Mouse (Mus musculus) forebrain, embryonic 13.5 days (tissue): ENCODE measurements around the gene Slc7a7. TPM values are rescaled to one million over a fixed set of nuclear protein-coding genes. Genes with fewer than 3 reads are reported as not detected.

Source experiments
- ATAC-seq: fragments of 200-750 bp; cut with Nextera tagmentation; 2 replicates; pipeline ENCODE4 v1.8.0; 2017
- H3K27ac ChIP-seq: fragments of 300-500 bp; sonication (generic); 2 replicates; pipeline ENCODE4 v1.5.1; 2015; ENCODE audit warnings: inconsistent platforms, mild to moderate bottlenecking, moderate library complexity
- H3K27me3 ChIP-seq: fragments of 300-500 bp; sonication (generic); 2 replicates; pipeline ENCODE4 v1.6.1; 2015; ENCODE audit warnings: mild to moderate bottlenecking, inconsistent platforms
- H3K36me3 ChIP-seq: fragments of 300-500 bp; sonication (generic); 2 replicates; pipeline ENCODE4 v1.6.1; 2015; ENCODE audit warnings: mild to moderate bottlenecking, inconsistent platforms; ENCODE audit not compliant: poor library complexity, severe bottlenecking
- H3K4me1 ChIP-seq: fragments of 300-500 bp; sonication (generic); 2 replicates; pipeline ENCODE4 v1.6.1; 2015; ENCODE audit warnings: inconsistent platforms
- H3K4me2 ChIP-seq: fragments of 300-500 bp; sonication (generic); 2 replicates; pipeline ENCODE4 v1.6.1; 2015; ENCODE audit warnings: inconsistent platforms, mild to moderate bottlenecking, moderate library complexity
- H3K4me3 ChIP-seq: fragments of 300-500 bp; sonication (generic); 2 replicates; pipeline ENCODE4 v1.5.1; 2015; ENCODE audit warnings: mild to moderate bottlenecking, inconsistent platforms
- H3K9ac ChIP-seq: fragments of 300-500 bp; sonication (generic); 2 replicates; pipeline ENCODE4 v1.6.1; 2015; ENCODE audit warnings: mild to moderate bottlenecking, inconsistent platforms
- H3K9me3 ChIP-seq: fragments of 300-500 bp; sonication (generic); replicated peaks from 2 replicates; pipeline ENCODE4 v1.6.1; 2016; ENCODE audit warnings: inconsistent platforms
- WGBS: fragments of 180-500 bp; shearing (Covaris S2); methylation state at CpG from one replicate; pipeline ENCODE4 v1.1.7; 2015; 5-methylcytosine and 5-hydroxymethylcytosine counted together
- polyA plus RNA-seq: library from polyadenylated mRNA; unstranded; fragments of >200 nt; fragmentation: Nextera tagmentation; extraction: Ambion mirVana; gene quantifications from 2 replicates; pipeline ENCODE4 v1.2.1, GENCODE M21; 2015

Gene Slc7a7
- polyA plus RNA-seq, 1 experiment from 2014 or later: 5.6 TPM

- Histone ChIP-seq H3K9ac (no peak overlapping the region), H3K27me3 (no peaks in the 10 kb centered on the region), H3K4me3 (no peak overlapping the region), H3K36me3 (no peaks in the 10 kb centered on the region), H3K4me2 (no peak overlapping the region), H3K4me1 (no peaks in the 10 kb centered on the region), H3K27ac (no peak overlapping the region), H3K9me3 (no peaks in the 10 kb centered on the region)
- WGBS: 84% methylated on average over 13 of the region's 13 CpGs
- ATAC-seq: no peak
Measured at GRCm38 (mm10) chr14:54379571-54379970, 38.0 kb downstream of the Slc7a7 start.

GRCm38 (mm10) chr14:54377166-54377565, 40.4 kb downstream of the Slc7a7 start:
- no peaks in the 10 kb centered on the region for H3K36me3 ChIP-seq
- no peaks in the 10 kb centered on the region for H3K4me1 ChIP-seq
- no peaks in the 10 kb centered on the region for H3K27me3 ChIP-seq
- H3K27ac ChIP-seq: no peak overlapping the region
- no peaks in the 10 kb centered on the region for H3K9me3 ChIP-seq
- H3K4me3 ChIP-seq: no peak overlapping the region
- 93% methylated on average over 6 of the region's 6 CpGs for WGBS
- ATAC-seq: no peak
- H3K4me2 ChIP-seq: no peak overlapping the region
- H3K9ac ChIP-seq: no peak overlapping the region

GRCm38 (mm10) chr14:54375916-54376315, 41.7 kb downstream of the Slc7a7 start:
- Histone ChIP-seq H3K36me3 (peaks cover 10% of the 10 kb centered on the region), H3K4me2 (no peak overlapping the region), H3K9ac (no peak overlapping the region), H3K27me3 (no peaks in the 10 kb centered on the region), H3K27ac (no peak overlapping the region), H3K9me3 (0 out of 2 replicates have a peak, but pooled peaks cover 3% of the 10 kb centered on the region), H3K4me1 (no peaks in the 10 kb centered on the region), H3K4me3 (no peak overlapping the region)
- no peak for ATAC-seq
- 94% methylated on average over 3 of the region's 3 CpGs for WGBS

GRCm38 (mm10) chr14:54372923-54373322, 44.7 kb downstream of the Slc7a7 start:
- Histone ChIP-seq H3K9ac (no peak overlapping the region), H3K4me1 (no peaks in the 10 kb centered on the region), H3K27ac (no peak overlapping the region), H3K9me3 (0 out of 2 replicates have a peak, but pooled peaks cover 3% of the 10 kb centered on the region), H3K36me3 (peaks cover 40% of the 10 kb centered on the region), H3K4me3 (no peak overlapping the region), H3K27me3 (no peaks in the 10 kb centered on the region), H3K4me2 (no peak overlapping the region)
- WGBS: 91% methylated on average over 9 of the region's 9 CpGs
- no peak for ATAC-seq

- Histone ChIP-seq H3K9me3 (0 out of 2 replicates have a peak, but pooled peaks cover 3% of the 10 kb centered on the region), H3K9ac (no peak overlapping the region), H3K4me3 (no peak overlapping the region), H3K27ac (no peak overlapping the region), H3K36me3 (peaks cover 54% of the 10 kb centered on the region), H3K27me3 (no peaks in the 10 kb centered on the region), H3K4me2 (no peak overlapping the region), H3K4me1 (no peaks in the 10 kb centered on the region)
- ATAC-seq: peak; percentile 43; the same call in 1 of the 2 replicates
- 96% methylated on average over 10 of the region's 10 CpGs for WGBS
Measured at GRCm38 (mm10) chr14:54371460-54371859, 46.1 kb downstream of the Slc7a7 start.

GRCm38 (mm10) chr14:54370595-54370994, 47.0 kb downstream of the Slc7a7 start:
- no peak overlapping the region for H3K4me2 ChIP-seq

GRCm38 (mm10) chr14:54369372-54369771, 48.2 kb downstream of the Slc7a7 start:
- peaks cover 70% of the 10 kb centered on the region for H3K36me3 ChIP-seq
- 97% methylated on average over 3 of the region's 3 CpGs for WGBS
- ATAC-seq: no peak
- H3K27me3 ChIP-seq: no peaks in the 10 kb centered on the region
- H3K4me1 ChIP-seq: no peaks in the 10 kb centered on the region
- 0 out of 2 replicates have a peak, but pooled peaks cover 3% of the 10 kb centered on the region for H3K9me3 ChIP-seq
- no peak overlapping the region for H3K4me2 ChIP-seq
- no peak overlapping the region for H3K4me3 ChIP-seq
- H3K9ac ChIP-seq: no peak overlapping the region
- no peak overlapping the region for H3K27ac ChIP-seq

More at GRCm38 (mm10) chr14:54370595-54370994, 47.0 kb downstream of the Slc7a7 start:
- Histone ChIP-seq H3K9ac (no peak overlapping the region), H3K27ac (no peak overlapping the region), H3K27me3 (no peaks in the 10 kb centered on the region), H3K4me1 (no peaks in the 10 kb centered on the region), H3K9me3 (0 out of 2 replicates have a peak, but pooled peaks cover 3% of the 10 kb centered on the region), H3K36me3 (peaks cover 61% of the 10 kb centered on the region), H3K4me3 (no peak overlapping the region)
- WGBS: 92% methylated on average over 6 of the region's 6 CpGs
- ATAC-seq: 0 out of 2 replicates have a peak, but pooled peaks have one; percentile 27

- H3K27ac ChIP-seq: no peak overlapping the region
- 0 out of 2 replicates have a peak, but pooled peaks cover 3% of the 10 kb centered on the region for H3K9me3 ChIP-seq
- no peaks in the 10 kb centered on the region for H3K27me3 ChIP-seq
- no peak for ATAC-seq
- 90% methylated on average over 18 of the region's 18 CpGs for WGBS
- H3K36me3 ChIP-seq: peaks cover 87% of the 10 kb centered on the region
- no peak overlapping the region for H3K4me3 ChIP-seq
- peaks cover 5% of the 10 kb centered on the region for H3K4me1 ChIP-seq
- no peak overlapping the region for H3K9ac ChIP-seq
- no peak overlapping the region for H3K4me2 ChIP-seq
Measured at GRCm38 (mm10) chr14:54367429-54368060, 50.0 kb downstream of the Slc7a7 start.

- Histone ChIP-seq H3K27me3 (no peaks in the 10 kb centered on the region), H3K9me3 (0 out of 2 replicates have a peak, but pooled peaks cover 2% of the 10 kb centered on the region), H3K36me3 (peaks cover 82% of the 10 kb centered on the region), H3K4me1 (peaks cover 15% of the 10 kb centered on the region), H3K4me3 (no peak overlapping the region), H3K9ac (no peak overlapping the region), H3K27ac (no peak overlapping the region), H3K4me2 (no peak overlapping the region)
- no peak for ATAC-seq
- WGBS: 97% methylated on average over 10 of the region's 10 CpGs
Measured at GRCm38 (mm10) chr14:54366581-54366980, 51.0 kb downstream of the Slc7a7 start.

- 95% methylated on average over 5 of the region's 5 CpGs for WGBS
- no peak overlapping the region for H3K27ac ChIP-seq
- H3K4me3 ChIP-seq: no peak overlapping the region
- no peak for ATAC-seq
- H3K4me1 ChIP-seq: peaks cover 18% of the 10 kb centered on the region
- no peaks in the 10 kb centered on the region for H3K9me3 ChIP-seq
- no peaks in the 10 kb centered on the region for H3K27me3 ChIP-seq
- H3K4me2 ChIP-seq: no peak overlapping the region
- peaks cover 69% of the 10 kb centered on the region for H3K36me3 ChIP-seq
- H3K9ac ChIP-seq: no peak overlapping the region
Measured at GRCm38 (mm10) chr14:54365026-54365645, 52.4 kb downstream of the Slc7a7 start.

GRCm38 (mm10) chr14:54363156-54363555, 54.4 kb downstream of the Slc7a7 start:
- Histone ChIP-seq H3K4me1 (peaks cover 18% of the 10 kb centered on the region), H3K9me3 (no peaks in the 10 kb centered on the region), H3K4me2 (no peak overlapping the region; the same call in 1 of the 2 replicates), H3K27me3 (no peaks in the 10 kb centered on the region), H3K9ac (no peak overlapping the region), H3K36me3 (peaks cover 49% of the 10 kb centered on the region), H3K4me3 (no peak overlapping the region), H3K27ac (no peak overlapping the region)
- no peak for ATAC-seq
- 93% methylated on average over 8 of the region's 8 CpGs for WGBS

GRCm38 (mm10) chr14:54360577-54361340, 56.8 kb downstream of the Slc7a7 start, which contains the start of gene Oxa1l:
Gene Oxa1l (plus strand): TSS chr14:54360834.
- no peaks in the 10 kb centered on the region for H3K27me3 ChIP-seq
- peak within 1 kb of the TSS; percentile 70 for H3K27ac ChIP-seq
- H3K9me3 ChIP-seq: no peaks in the 10 kb centered on the region
- ATAC-seq: peak; percentile 95
- H3K4me1 ChIP-seq: peaks cover 18% of the 10 kb centered on the region
- under 1% methylated on average over 48 of the region's 48 CpGs for WGBS
- peak within 1 kb of the TSS; percentile 91 for H3K9ac ChIP-seq
- peak within 1 kb of the TSS; percentile 94 for H3K4me3 ChIP-seq
- H3K36me3 ChIP-seq: peaks cover 27% of the 10 kb centered on the region
- peak within 1 kb of the TSS; percentile 76 for H3K4me2 ChIP-seq
